Mouse (Mus musculus) liver, embryonic 15.5 days (tissue): ENCODE data around the gene Bola1. TPM values are rescaled to one million over a fixed set of nuclear protein-coding genes. Genes with fewer than 3 reads are reported as not detected.
"Not testable (repeated sequence)": the region's sequence is repeated elsewhere in the genome, so short reads cannot be mapped to it uniquely, and the experiment has no call there.

Source experiments
- ATAC-seq: fragments of 200-750 bp; cut with Nextera tagmentation; 2 replicates; pipeline ENCODE4 v1.8.0; 2017; ENCODE audit warnings: moderate number of reproducible peaks, mild to moderate bottlenecking, moderate library complexity; ENCODE audit not compliant: insufficient read depth
- H3K27ac ChIP-seq: fragments of 300-500 bp; sonication (generic); replicated peaks from 2 replicates; pipeline ENCODE4 v1.5.1; 2015; ENCODE audit warnings: mild to moderate bottlenecking, inconsistent platforms
- H3K27me3 ChIP-seq: fragments of 300-500 bp; sonication (generic); 2 replicates; pipeline ENCODE4 v1.6.1; 2015; ENCODE audit warnings: mild to moderate bottlenecking, inconsistent platforms
- H3K36me3 ChIP-seq: fragments of 300-500 bp; sonication (generic); replicated peaks from 2 replicates; pipeline ENCODE4 v1.6.1; 2015; ENCODE audit warnings: moderate library complexity, mild to moderate bottlenecking, inconsistent platforms
- H3K4me1 ChIP-seq: fragments of 300-500 bp; sonication (generic); replicated peaks from 2 replicates; pipeline ENCODE4 v1.6.1; 2015; ENCODE audit warnings: inconsistent platforms
- H3K4me2 ChIP-seq: fragments of 300-500 bp; sonication (generic); 2 replicates; pipeline ENCODE4 v1.6.1; 2015; ENCODE audit warnings: moderate library complexity, mild to moderate bottlenecking, inconsistent platforms
- H3K4me3 ChIP-seq: fragments of 300-500 bp; sonication (generic); replicated peaks from 2 replicates; pipeline ENCODE4 v1.5.1; 2015; ENCODE audit warnings: mild to moderate bottlenecking, inconsistent platforms
- H3K9ac ChIP-seq: fragments of 300-500 bp; sonication (generic); 2 replicates; pipeline ENCODE4 v1.6.1; 2015; ENCODE audit warnings: moderate library complexity, mild to moderate bottlenecking, inconsistent platforms
- H3K9me3 ChIP-seq: fragments of 300-500 bp; sonication (generic); replicated peaks from 2 replicates; pipeline ENCODE4 v1.6.1; 2016; ENCODE audit warnings: inconsistent platforms
- WGBS: fragments of 180-500 bp; shearing (Covaris S2); methylation state at CpG from one replicate; pipeline ENCODE4 v1.1.7; 2015; ENCODE audit warnings: mixed read lengths; ENCODE audit not compliant: insufficient replicate concordance; 5-methylcytosine and 5-hydroxymethylcytosine counted together
- polyA plus RNA-seq: library from polyadenylated mRNA; unstranded; fragments of >200 nt; fragmentation: Nextera tagmentation; extraction: Ambion mirVana; gene quantifications from 2 replicates; pipeline ENCODE4 v1.2.1, GENCODE M21; 2015

Bola1 gene
- polyA plus RNA-seq, 1 experiment from 2014 or later, result 34.6 TPM

- WGBS, result under 1% methylated on average over 43 of the region's 43 CpGs
- H3K4me2 ChIP-seq, result peak within 1 kb of the TSS; percentile 88
- H3K9me3 ChIP-seq, result no peaks in the 10 kb centered on the region
- H3K36me3 ChIP-seq, result no peaks in the 10 kb centered on the region
- H3K4me3 ChIP-seq, result peak within 1 kb of the TSS; percentile 64
- H3K4me1 ChIP-seq, result peaks cover 53% of the 10 kb centered on the region
- peak within 1 kb of the TSS; percentile 84 for H3K9ac ChIP-seq
- peak within 1 kb of the TSS; percentile 100 for H3K27ac ChIP-seq
- ATAC-seq, result peak; percentile 90
- H3K27me3 ChIP-seq, result no peaks in the 10 kb centered on the region
Measured at GRCm38 (mm10) chr3:96220765-96221639, 1.5 kb upstream of the Bola1 start, which contains the start of the genes Hist2h2ac and Hist2h2be. Gene Hist2h2ac (minus strand): TSS chr3:96220880. Gene Hist2h2be (plus strand): TSS chr3:96221119.

- H3K9me3 ChIP-seq, H3K27me3 ChIP-seq, H3K36me3 ChIP-seq: not testable (repeated sequence)
- H3K4me1 ChIP-seq, result peaks cover 49% of the 10 kb centered on the region
- peak; percentile 11; the same call in 1 of the 2 replicates for ATAC-seq
- H3K4me2 ChIP-seq, result peak overlapping the region; percentile 88
- H3K4me3 ChIP-seq, result peak overlapping the region; percentile 64
- H3K27ac ChIP-seq, result peak overlapping the region; percentile 100
- under 1% methylated on average over 43 of the region's 47 CpGs for WGBS
- H3K9ac ChIP-seq, result peak overlapping the region; percentile 84
Measured at GRCm38 (mm10) chr3:96220131-96220764, 739 bp upstream of the Bola1 start.

GRCm38 (mm10) chr3:96219191-96219641 is 293 bp downstream of the Bola1 start:
- ATAC-seq, result no peak
- Histone ChIP-seq H3K4me3 (peak overlapping the region; percentile 64), H3K36me3 (no peaks in the 10 kb centered on the region), H3K4me2 (peak overlapping the region; percentile 88), H3K9me3 (no peaks in the 10 kb centered on the region), H3K27me3 (no peaks in the 10 kb centered on the region; the same call in 1 of the 2 replicates), H3K27ac (peak overlapping the region; percentile 100), H3K9ac (peak overlapping the region; percentile 84), H3K4me1 (peaks cover 43% of the 10 kb centered on the region)
- under 1% methylated on average over 12 of the region's 12 CpGs for WGBS

- Histone ChIP-seq H3K27me3 (peaks cover 17% of the 10 kb centered on the region), H3K9me3 (no peaks in the 10 kb centered on the region), H3K4me1 (0 out of 2 replicates have a peak, but pooled peaks cover 5% of the 10 kb centered on the region), H3K27ac (no peak overlapping the region), H3K36me3 (no peaks in the 10 kb centered on the region), H3K4me2 (no peak overlapping the region), H3K4me3 (no peak overlapping the region), H3K9ac (no peak overlapping the region)
- no peak for ATAC-seq
- WGBS, result 36% methylated on average over 15 of the region's 15 CpGs
Measured at GRCm38 (mm10) chr3:96209242-96209641, 10.3 kb downstream of the Bola1 start.

GRCm38 (mm10) chr3:96207819-96208218 is 11.7 kb downstream of the Bola1 start:
- Histone ChIP-seq H3K4me3 (no peak overlapping the region), H3K27ac (no peak overlapping the region), H3K4me2 (no peak overlapping the region), H3K9me3 (no peaks in the 10 kb centered on the region), H3K36me3 (no peaks in the 10 kb centered on the region), H3K27me3 (peaks cover 17% of the 10 kb centered on the region), H3K9ac (no peak overlapping the region), H3K4me1 (0 out of 2 replicates have a peak, but pooled peaks cover 5% of the 10 kb centered on the region)
- ATAC-seq, result no peak
- 65% methylated on average over 3 of the region's 3 CpGs for WGBS

- ATAC-seq, result no peak
Measured at GRCm38 (mm10) chr3:96199731-96200130, 19.8 kb downstream of the Bola1 start.

GRCm38 (mm10) chr3:96198601-96199251 is 20.8 kb downstream of the Bola1 start:
- H3K36me3 ChIP-seq, H3K27me3 ChIP-seq, H3K27ac ChIP-seq, H3K9ac ChIP-seq, H3K4me3 ChIP-seq, H3K9me3 ChIP-seq, ATAC-seq: not testable (repeated sequence)
- Histone ChIP-seq H3K4me1 (peaks cover 31% of the 10 kb centered on the region), H3K4me2 (peak overlapping the region; percentile 99)
- WGBS, result 16% methylated on average over 8 of the region's 8 CpGs

More at GRCm38 (mm10) chr3:96199731-96200130, 19.8 kb downstream of the Bola1 start:
- Histone ChIP-seq H3K36me3 (no peaks in the 10 kb centered on the region), H3K27ac (no peak overlapping the region), H3K4me3 (no peak overlapping the region), H3K9me3 (no peaks in the 10 kb centered on the region), H3K4me2 (no peak overlapping the region), H3K9ac (no peak overlapping the region), H3K27me3 (no peaks in the 10 kb centered on the region), H3K4me1 (peaks cover 31% of the 10 kb centered on the region)
- WGBS, result 58% methylated on average over 2 of the region's 2 CpGs

GRCm38 (mm10) chr3:96198181-96198580 is 21.3 kb downstream of the Bola1 start:
- Histone ChIP-seq H3K9ac (peak overlapping the region; percentile 57), H3K4me2 (peak overlapping the region; percentile 99), H3K27me3 (peaks cover 6% of the 10 kb centered on the region), H3K36me3 (no peaks in the 10 kb centered on the region), H3K9me3 (no peaks in the 10 kb centered on the region), H3K4me1 (peaks cover 31% of the 10 kb centered on the region), H3K27ac (peak overlapping the region; percentile 63), H3K4me3 (peak overlapping the region; percentile 73)
- 4% methylated on average over 6 of the region's 6 CpGs for WGBS
- ATAC-seq, result peak; percentile 38

- Histone ChIP-seq H3K9ac (peak overlapping the region; percentile 73), H3K9me3 (no peaks in the 10 kb centered on the region), H3K4me2 (peak overlapping the region; percentile 99), H3K27me3 (peaks cover 16% of the 10 kb centered on the region), H3K27ac (peak overlapping the region; percentile 90), H3K4me1 (peaks cover 31% of the 10 kb centered on the region), H3K4me3 (peak overlapping the region; percentile 73), H3K36me3 (no peaks in the 10 kb centered on the region)
- under 1% methylated on average over 50 of the region's 50 CpGs for WGBS
- peak; percentile 85 for ATAC-seq
Measured at GRCm38 (mm10) chr3:96197129-96197749, 22.3 kb downstream of the Bola1 start.

GRCm38 (mm10) chr3:96196437-96197128 is 22.9 kb downstream of the Bola1 start:
- no peak for ATAC-seq
- no peaks in the 10 kb centered on the region for H3K9me3 ChIP-seq
- WGBS, result 16% methylated on average over 27 of the region's 27 CpGs
- no peaks in the 10 kb centered on the region for H3K36me3 ChIP-seq
- peak overlapping the region; percentile 73 for H3K9ac ChIP-seq
- peaks cover 19% of the 10 kb centered on the region for H3K27me3 ChIP-seq
- H3K4me2 ChIP-seq, result peak overlapping the region; percentile 99
- H3K4me1 ChIP-seq, result peaks cover 31% of the 10 kb centered on the region
- peak overlapping the region; percentile 73 for H3K4me3 ChIP-seq
- H3K27ac ChIP-seq, result peak overlapping the region; percentile 90
